Mouse (Mus musculus) kidney, postnatal 14 days (tissue): ENCODE data around the gene Trappc12.

Experiments used
- DNase-seq: peaks from one replicate; pipeline ENCODE4 v3.0.0; 2022; ENCODE audit warnings: mixed read lengths

The Trappc12 gene

GRCm38 (mm10) chr12:28685771-28686170, 64.5 kb downstream of the Trappc12 start:
- no peak for DNase-seq

GRCm38 (mm10) chr12:28684674-28685073, 65.6 kb downstream of the Trappc12 start:
- no peak for DNase-seq

- no peak for DNase-seq
Measured at GRCm38 (mm10) chr12:28675925-28676209, 74.4 kb downstream of the Trappc12 start.

- DNase-seq, result peak; percentile 91
Measured at GRCm38 (mm10) chr12:28675121-28675924, 74.9 kb downstream of the Trappc12 start, which contains the start of gene Adi1. TSS of gene Adi1 (plus strand) at chr12:28675231.

GRCm38 (mm10) chr12:28674038-28674720, 76.1 kb downstream of the Trappc12 start:
- DNase-seq, result no peak

- DNase-seq, result no peak
Measured at GRCm38 (mm10) chr12:28667287-28667686, 83.0 kb downstream of the Trappc12 start.

- no peak for DNase-seq
Measured at GRCm38 (mm10) chr12:28666734-28667133, 83.5 kb downstream of the Trappc12 start.

- no peak for DNase-seq
Measured at GRCm38 (mm10) chr12:28662628-28663027, 87.6 kb downstream of the Trappc12 start.

GRCm38 (mm10) chr12:28649141-28650110, 100.8 kb downstream of the Trappc12 start, which contains the start of gene Rnaseh1:
TSS of gene Rnaseh1 (plus strand) at chr12:28649602.
- DNase-seq, result peak; percentile 93
